Mouse (Mus musculus) liver, embryonic 16.5 days (tissue): ENCODE results near the gene H3f3a. TPM values are rescaled to one million over a fixed set of nuclear protein-coding genes. Genes with fewer than 3 reads are reported as not detected.

Experiments used
- ATAC-seq: fragments of 200-750 bp; cut with Nextera tagmentation; 2 replicates; pipeline ENCODE4 v1.8.0; 2017; ENCODE audit warnings: low read depth, mild to moderate bottlenecking, moderate number of reproducible peaks, moderate library complexity
- H3K27ac ChIP-seq: fragments of 300-500 bp; sonication (generic); 2 replicates; pipeline ENCODE4 v1.5.1; 2014; ENCODE audit warnings: mild to moderate bottlenecking, low read length
- H3K27me3 ChIP-seq: fragments of 300-500 bp; sonication (generic); 2 replicates; pipeline ENCODE4 v1.6.1; 2014; ENCODE audit warnings: low read depth, low read length, mixed read lengths; ENCODE audit not compliant: control insufficient read depth, insufficient read depth
- H3K36me3 ChIP-seq: fragments of 300-500 bp; sonication (generic); 2 replicates; pipeline ENCODE4 v1.6.1; 2014; ENCODE audit warnings: mild to moderate bottlenecking; ENCODE audit not compliant: control insufficient read depth, insufficient read depth
- H3K4me1 ChIP-seq: fragments of 300-500 bp; sonication (generic); 2 replicates; pipeline ENCODE4 v1.6.1; 2014; ENCODE audit warnings: low read depth, low read length, mixed read lengths; ENCODE audit not compliant: control insufficient read depth
- H3K4me2 ChIP-seq: fragments of 300-500 bp; sonication (generic); 2 replicates; pipeline ENCODE4 v1.6.1; 2014; ENCODE audit warnings: low read depth, low read length, mixed read lengths
- H3K4me3 ChIP-seq: fragments of 300-500 bp; sonication (generic); 2 replicates; pipeline ENCODE4 v1.5.1; 2014; ENCODE audit warnings: low read depth, mild to moderate bottlenecking, low read length
- H3K9ac ChIP-seq: fragments of 300-500 bp; sonication (generic); 2 replicates; pipeline ENCODE4 v1.6.1; 2014; ENCODE audit warnings: low read depth, low read length
- H3K9me3 ChIP-seq: fragments of 300-500 bp; sonication (generic); replicated peaks from 2 replicates; pipeline ENCODE4 v1.6.1; 2016; ENCODE audit warnings: low read length; ENCODE audit not compliant: control insufficient read depth
- WGBS: fragments of 180-500 bp; shearing (Covaris S2); extraction: QIAGEN DNeasy Blood & Tissue Kit; methylation state at CpG from one replicate; pipeline ENCODE4 v1.1.7; 2014; ENCODE audit not compliant: insufficient replicate concordance; 5-methylcytosine and 5-hydroxymethylcytosine counted together
- polyA plus RNA-seq: library from polyadenylated mRNA; unstranded; fragments of >200 nt; fragmentation: Nextera tagmentation; extraction: Ambion mirVana; gene quantifications from 2 replicates; pipeline ENCODE4 v1.2.1, GENCODE M21; 2015

H3f3a gene
- polyA plus RNA-seq, 1 experiment from 2014 or later = 2,020 TPM

- Histone ChIP-seq H3K9ac (peak overlapping the region; percentile 27; the same call in 1 of the 2 replicates), H3K27me3 (peaks cover 10% of the 10 kb centered on the region), H3K9me3 (no peaks in the 10 kb centered on the region), H3K27ac (peak overlapping the region; percentile 23; the same call in 1 of the 2 replicates), H3K4me1 (peaks cover 13% of the 10 kb centered on the region), H3K4me2 (peak overlapping the region; percentile 68), H3K4me3 (peak overlapping the region; percentile 41), H3K36me3 (no peaks in the 10 kb centered on the region)
- 25% methylated on average over 14 of the region's 14 CpGs for WGBS
- ATAC-seq = no peak
Observed at GRCm38 (mm10) chr1:180763307-180763706, 50.4 kb downstream of the H3f3a start.

GRCm38 (mm10) chr1:180762679-180763078 lies 51.1 kb downstream of the H3f3a start:
- Histone ChIP-seq H3K36me3 (no peaks in the 10 kb centered on the region), H3K27ac (peak overlapping the region; percentile 29; the same call in 1 of the 2 replicates), H3K27me3 (peaks cover 10% of the 10 kb centered on the region), H3K9me3 (no peaks in the 10 kb centered on the region), H3K4me3 (no peak overlapping the region), H3K4me2 (no peak overlapping the region), H3K9ac (no peak overlapping the region), H3K4me1 (peaks cover 11% of the 10 kb centered on the region)
- WGBS = 54% methylated on average over 8 of the region's 8 CpGs
- no peak for ATAC-seq

- Histone ChIP-seq H3K4me1 (peaks cover 15% of the 10 kb centered on the region), H3K9ac (no peak overlapping the region), H3K27me3 (peaks cover 10% of the 10 kb centered on the region), H3K4me3 (no peak overlapping the region), H3K9me3 (no peaks in the 10 kb centered on the region), H3K4me2 (no peak overlapping the region), H3K36me3 (no peaks in the 10 kb centered on the region), H3K27ac (no peak overlapping the region)
- no peak for ATAC-seq
- 70% methylated on average over 11 of the region's 11 CpGs for WGBS
Observed at GRCm38 (mm10) chr1:180762180-180762579, 51.6 kb downstream of the H3f3a start.

GRCm38 (mm10) chr1:180757956-180758520 lies 55.7 kb downstream of the H3f3a start:
- H3K9ac ChIP-seq = no peak overlapping the region
- peaks cover 2% of the 10 kb centered on the region for H3K27me3 ChIP-seq
- peaks cover 10% of the 10 kb centered on the region for H3K36me3 ChIP-seq
- H3K27ac ChIP-seq = no peak overlapping the region
- H3K9me3 ChIP-seq = no peaks in the 10 kb centered on the region
- no peak overlapping the region for H3K4me3 ChIP-seq
- ATAC-seq = peak; percentile 27; the same call in 1 of the 2 replicates
- H3K4me1 ChIP-seq = peaks cover 9% of the 10 kb centered on the region
- H3K4me2 ChIP-seq = no peak overlapping the region
- 63% methylated on average over 7 of the region's 7 CpGs for WGBS

DNA sequence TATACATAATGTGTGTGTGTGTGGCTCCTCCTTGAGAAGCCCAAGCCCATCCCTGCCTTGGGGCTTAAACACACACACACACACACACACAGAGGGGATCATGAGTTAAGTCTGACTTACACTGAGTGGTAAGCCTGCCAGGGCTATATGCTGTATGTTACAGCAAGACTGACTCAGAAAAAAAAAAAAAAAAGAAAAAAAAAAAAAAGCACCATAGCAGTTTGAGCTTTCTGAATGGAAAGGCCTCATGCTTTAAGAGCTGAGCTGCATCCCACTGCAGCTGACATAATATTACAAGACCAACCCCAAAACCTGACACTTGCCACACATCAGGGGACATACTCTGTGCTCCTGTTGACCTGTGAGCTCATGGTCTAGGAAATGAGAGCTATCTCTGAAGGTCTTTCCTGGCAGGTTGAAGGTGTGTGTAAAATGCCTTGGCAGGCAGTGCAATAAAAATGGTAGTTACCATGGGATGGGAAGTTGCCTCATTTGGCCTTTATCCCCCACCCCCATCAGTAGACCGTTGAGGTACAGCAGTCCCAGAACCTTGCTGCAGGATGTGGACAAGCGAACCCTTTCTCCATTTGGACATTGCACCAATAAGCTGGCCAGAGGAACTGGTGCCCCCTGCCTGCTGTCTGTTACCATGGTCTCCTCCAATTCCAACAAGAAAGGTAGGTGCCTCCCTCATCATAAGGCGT lies 56.3 kb downstream of the H3f3a start:
- H3K4me3 ChIP-seq = no peak overlapping the region
- H3K9ac ChIP-seq = no peak overlapping the region
- no peaks in the 10 kb centered on the region for H3K27me3 ChIP-seq
- no peaks in the 10 kb centered on the region for H3K9me3 ChIP-seq
- H3K4me2 ChIP-seq = no peak overlapping the region
- WGBS = 51% methylated on average over 3 of the region's 3 CpGs
- H3K27ac ChIP-seq = no peak overlapping the region
- ATAC-seq = 0 out of 2 replicates have a peak, but pooled peaks have one; percentile 21
- peaks cover 15% of the 10 kb centered on the region for H3K36me3 ChIP-seq
- peaks cover 7% of the 10 kb centered on the region; the same call in 1 of the 2 replicates for H3K4me1 ChIP-seq

- no peak overlapping the region for H3K4me2 ChIP-seq
- no peak for ATAC-seq
- no peaks in the 10 kb centered on the region for H3K27me3 ChIP-seq
- no peak overlapping the region for H3K27ac ChIP-seq
- H3K9ac ChIP-seq = no peak overlapping the region
- H3K4me1 ChIP-seq = peaks cover 7% of the 10 kb centered on the region; the same call in 1 of the 2 replicates
- WGBS = 62% methylated on average over 2 of the region's 2 CpGs
- peaks cover 22% of the 10 kb centered on the region for H3K36me3 ChIP-seq
- no peak overlapping the region for H3K4me3 ChIP-seq
- no peaks in the 10 kb centered on the region for H3K9me3 ChIP-seq
Observed at GRCm38 (mm10) chr1:180756711-180757110, 57.0 kb downstream of the H3f3a start.

DNA sequence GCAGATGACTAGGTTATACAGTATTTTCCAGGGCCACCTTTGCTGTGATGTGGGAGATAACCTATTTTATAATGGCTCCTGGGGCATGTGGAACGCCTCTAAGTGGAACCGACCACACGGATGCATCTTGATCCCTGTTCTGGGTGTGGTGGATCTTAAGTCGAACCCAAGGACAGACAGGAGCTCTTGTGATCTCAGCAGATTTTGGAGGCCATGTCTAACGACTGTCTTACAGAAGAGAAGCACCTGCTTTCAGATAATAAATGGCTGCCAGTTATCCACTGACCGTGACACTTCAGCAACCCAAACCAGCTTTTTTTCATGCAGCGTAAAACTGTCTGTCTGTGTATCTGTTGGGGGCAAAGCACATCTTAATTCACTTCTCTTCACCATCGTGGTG lies 59.4 kb downstream of the H3f3a start:
- H3K27me3 ChIP-seq = no peaks in the 10 kb centered on the region
- no peaks in the 10 kb centered on the region for H3K9me3 ChIP-seq
- H3K4me1 ChIP-seq = peaks cover 7% of the 10 kb centered on the region; the same call in 1 of the 2 replicates
- 78% methylated on average over 8 of the region's 8 CpGs for WGBS
- no peak overlapping the region for H3K4me2 ChIP-seq
- ATAC-seq = no peak
- H3K27ac ChIP-seq = no peak overlapping the region
- H3K9ac ChIP-seq = no peak overlapping the region
- H3K36me3 ChIP-seq = peaks cover 23% of the 10 kb centered on the region
- H3K4me3 ChIP-seq = no peak overlapping the region

DNA sequence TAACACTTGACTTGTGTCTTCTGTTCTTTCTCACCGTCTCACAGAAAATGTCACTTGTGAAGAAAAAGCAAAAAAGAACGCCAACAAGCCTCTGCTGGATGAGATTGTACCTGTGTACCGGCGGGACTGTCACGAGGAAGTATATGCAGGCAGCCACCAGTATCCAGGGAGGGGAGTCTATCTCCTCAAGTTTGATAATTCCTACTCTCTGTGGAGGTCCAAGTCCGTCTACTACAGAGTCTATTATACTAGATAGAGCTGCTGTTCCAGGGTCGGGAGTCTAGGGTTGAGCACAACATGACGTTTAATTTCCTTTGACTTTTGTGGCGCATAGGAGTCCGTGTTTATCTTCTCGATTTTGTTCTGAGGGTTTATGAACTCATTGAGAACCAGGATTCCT lies 61.6 kb downstream of the H3f3a start:
- 86% methylated on average over 11 of the region's 11 CpGs for WGBS
- ATAC-seq = no peak
- no peak overlapping the region for H3K4me2 ChIP-seq
- H3K27ac ChIP-seq = no peak overlapping the region
- no peak overlapping the region for H3K9ac ChIP-seq
- H3K4me3 ChIP-seq = no peak overlapping the region
- no peaks in the 10 kb centered on the region for H3K9me3 ChIP-seq
- no peaks in the 10 kb centered on the region for H3K4me1 ChIP-seq
- no peaks in the 10 kb centered on the region for H3K27me3 ChIP-seq
- peaks cover 35% of the 10 kb centered on the region for H3K36me3 ChIP-seq
